Mouse (Mus musculus) heart, adult 18-20 months (tissue): ENCODE data around the gene Pcp2. TPM values are rescaled to one million over a fixed set of nuclear protein-coding genes. Genes with fewer than 3 reads are reported as not detected.
"Not testable (repeated sequence)": the region's sequence is repeated elsewhere in the genome, so short reads cannot be mapped to it uniquely, and the experiment has no call there.

ENCODE experiments used
- DNase-seq, 2 experiments: peaks; one replicate each; pipeline ENCODE4 v3.0.0; 2021 to 2022; ENCODE audit warnings: mixed read lengths in 1 of 2
- total RNA-seq, 2 experiments: library from RNA; stranded (reverse); gene quantifications; 2 replicates each; pipeline ENCODE4 v1.2.3; 2021

Pcp2 gene
- total RNA-seq, 2 experiments from 2014 or later = not detected

GRCm38 (mm10) chr8:3621199-3621970 is 4.0 kb downstream of the Pcp2 start, which contains the start of the genes Xab2 and Pet100:
Gene Xab2 (minus strand): TSS chr8:3621316.
Gene Pet100 (plus strand): TSS chr8:3621548.
- DNase-seq = peak; percentile 99

GRCm38 (mm10) chr8:3609816-3610150 is 15.6 kb downstream of the Pcp2 start:
- no peak for DNase-seq

DNA sequence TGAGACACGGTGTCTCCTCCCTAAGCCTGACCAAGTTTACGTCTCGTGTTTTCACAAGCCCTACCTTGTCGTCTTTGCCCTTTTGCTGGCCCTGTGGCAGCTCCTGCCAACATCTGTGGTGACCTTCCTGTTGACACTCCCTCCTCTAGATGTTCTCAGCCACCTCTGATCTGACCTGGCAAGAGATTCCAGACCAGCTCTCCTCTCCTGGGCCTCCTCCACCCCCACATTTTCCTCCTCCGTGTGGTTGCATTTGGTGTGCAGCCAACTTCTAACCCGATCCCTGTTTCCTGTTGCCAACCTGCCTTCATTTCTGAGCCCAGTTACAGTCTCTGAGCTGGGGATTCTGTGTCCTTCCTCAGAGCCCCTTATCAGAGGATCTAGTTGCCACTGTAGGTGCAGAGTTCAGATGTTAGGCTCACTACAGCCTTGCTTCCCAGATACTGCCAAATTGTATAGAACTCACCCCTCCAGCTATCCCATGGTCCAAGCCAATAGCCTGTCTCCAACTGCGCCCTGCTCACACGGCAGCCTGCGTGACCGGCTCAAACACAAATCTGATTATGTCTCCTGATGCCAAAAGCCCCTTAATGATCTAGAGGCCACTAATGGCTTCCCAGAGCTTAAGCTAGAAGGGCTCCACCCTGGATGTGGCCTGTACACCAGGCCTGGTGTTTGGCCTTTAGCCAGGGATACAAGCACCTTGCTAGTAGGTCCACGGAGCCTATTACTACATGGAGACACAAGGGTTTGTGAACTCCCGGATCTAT is 16.1 kb downstream of the Pcp2 start:
- peak in 1 of 2 experiments; percentile 31 for DNase-seq

GRCm38 (mm10) chr8:3607822-3608221 is 17.5 kb downstream of the Pcp2 start:
- no peak for DNase-seq

DNA sequence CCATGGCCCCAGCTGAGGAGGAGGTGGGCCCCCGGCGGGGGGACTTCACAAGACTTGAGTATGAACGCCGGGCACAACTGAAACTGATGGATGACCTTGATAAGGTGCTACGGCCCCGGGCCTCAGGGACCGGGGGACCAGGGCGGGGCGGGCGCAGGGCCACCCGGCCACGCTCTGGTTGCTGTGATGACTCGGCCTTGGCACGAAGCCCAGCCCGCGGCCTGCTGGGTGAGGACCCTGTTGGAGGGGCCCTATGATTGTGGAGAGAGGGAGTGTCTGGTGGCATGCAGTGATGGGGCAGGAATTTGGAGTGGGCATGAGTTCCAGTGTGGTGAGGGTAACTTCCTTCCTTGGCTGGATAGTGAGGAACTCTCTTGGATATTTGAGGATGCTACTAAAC is 18.8 kb downstream of the Pcp2 start:
- DNase-seq = no peak

- no peak for DNase-seq
These were observed 21.9 kb downstream of the Pcp2 start for GRCm38 (mm10) chr8:3603439-3603838.

- peak; percentile 80 to 87 for DNase-seq
These were observed 24.9 kb downstream of the Pcp2 start for GRCm38 (mm10) chr8:3600401-3600800.

DNA sequence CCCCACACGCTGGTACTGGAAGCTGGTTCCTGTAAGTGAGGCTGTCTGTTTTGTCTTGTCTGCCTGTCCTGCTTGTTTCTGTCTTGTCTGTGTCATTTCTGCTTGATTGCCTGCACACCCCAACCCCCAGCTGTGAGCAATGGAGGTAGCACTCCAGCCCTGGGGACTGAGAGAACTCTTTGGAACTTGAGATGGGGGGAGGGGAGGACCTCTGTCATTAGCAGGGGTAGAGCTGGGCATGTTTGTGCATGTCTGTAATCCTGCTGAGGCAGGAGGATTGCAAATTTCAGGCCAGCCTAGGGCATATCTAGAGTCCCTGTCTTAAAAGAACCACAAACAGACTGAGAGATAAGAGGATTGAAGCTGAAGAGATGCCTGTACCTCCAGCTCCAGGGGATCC is 26.1 kb downstream of the Pcp2 start:
- no peak for DNase-seq

GRCm38 (mm10) chr8:3598054-3598453 is 27.3 kb downstream of the Pcp2 start:
- DNase-seq = no peak

DNA sequence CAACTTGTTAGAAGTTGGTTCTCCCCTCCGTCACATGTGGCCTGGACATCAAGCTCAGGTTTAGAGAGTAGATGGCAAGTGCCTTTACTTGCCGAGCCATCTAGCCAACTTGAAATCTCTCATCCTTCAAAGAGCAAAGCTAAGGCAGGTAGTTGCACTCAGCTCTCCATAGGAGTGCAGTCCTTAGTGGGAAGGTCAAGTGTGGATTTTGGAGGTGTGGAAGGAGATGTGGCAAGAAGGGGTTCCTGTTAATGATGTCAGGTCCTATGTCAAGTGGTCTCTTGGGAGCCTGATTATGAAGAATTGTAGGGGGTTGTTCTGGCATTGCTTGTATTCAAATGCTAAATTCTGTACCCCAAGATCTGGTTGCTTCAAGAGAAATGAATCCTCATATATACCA is 30.9 kb downstream of the Pcp2 start:
- no peak for DNase-seq

DNA sequence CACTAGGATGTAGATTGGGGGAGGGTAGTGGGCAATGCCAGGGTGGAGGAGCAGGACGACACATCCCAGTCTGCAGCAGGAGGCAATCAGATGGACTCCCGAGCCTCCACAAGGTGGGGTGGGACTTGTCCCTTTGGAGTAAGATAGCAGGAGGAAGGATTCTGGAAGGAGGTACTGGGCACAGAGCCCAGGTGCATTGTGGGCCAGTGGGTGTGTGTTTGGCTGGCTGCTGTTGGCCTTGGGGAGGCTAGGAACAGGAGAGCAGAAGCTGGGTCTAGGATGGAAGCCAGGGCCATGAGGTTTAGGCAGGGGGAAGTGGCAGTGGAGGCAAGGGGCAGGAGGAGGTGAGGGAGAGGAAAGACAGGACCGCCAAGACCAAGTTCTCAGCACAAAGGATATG is 31.9 kb downstream of the Pcp2 start:
- DNase-seq = peak in 1 of 2 experiments; percentile 27

DNA sequence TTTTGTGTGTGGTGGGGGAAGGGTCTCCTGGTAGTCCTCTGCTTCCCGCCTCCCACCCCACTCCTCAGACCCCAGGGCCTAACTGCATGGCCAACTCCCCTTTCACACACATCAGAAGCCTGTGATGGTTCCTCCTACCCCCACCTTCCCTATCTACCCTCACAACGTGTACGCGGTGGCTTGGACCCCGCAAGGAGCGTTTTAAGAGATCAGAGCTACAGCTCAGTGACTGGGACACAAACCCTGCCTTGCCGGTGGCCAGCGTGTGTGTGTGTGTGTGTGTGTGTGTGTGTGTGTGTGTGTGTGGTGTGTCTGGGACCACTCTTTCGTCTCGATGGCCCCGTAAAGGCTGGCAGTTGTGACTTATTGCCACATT is 37.1 kb downstream of the Pcp2 start:
- DNase-seq = no peak

DNA sequence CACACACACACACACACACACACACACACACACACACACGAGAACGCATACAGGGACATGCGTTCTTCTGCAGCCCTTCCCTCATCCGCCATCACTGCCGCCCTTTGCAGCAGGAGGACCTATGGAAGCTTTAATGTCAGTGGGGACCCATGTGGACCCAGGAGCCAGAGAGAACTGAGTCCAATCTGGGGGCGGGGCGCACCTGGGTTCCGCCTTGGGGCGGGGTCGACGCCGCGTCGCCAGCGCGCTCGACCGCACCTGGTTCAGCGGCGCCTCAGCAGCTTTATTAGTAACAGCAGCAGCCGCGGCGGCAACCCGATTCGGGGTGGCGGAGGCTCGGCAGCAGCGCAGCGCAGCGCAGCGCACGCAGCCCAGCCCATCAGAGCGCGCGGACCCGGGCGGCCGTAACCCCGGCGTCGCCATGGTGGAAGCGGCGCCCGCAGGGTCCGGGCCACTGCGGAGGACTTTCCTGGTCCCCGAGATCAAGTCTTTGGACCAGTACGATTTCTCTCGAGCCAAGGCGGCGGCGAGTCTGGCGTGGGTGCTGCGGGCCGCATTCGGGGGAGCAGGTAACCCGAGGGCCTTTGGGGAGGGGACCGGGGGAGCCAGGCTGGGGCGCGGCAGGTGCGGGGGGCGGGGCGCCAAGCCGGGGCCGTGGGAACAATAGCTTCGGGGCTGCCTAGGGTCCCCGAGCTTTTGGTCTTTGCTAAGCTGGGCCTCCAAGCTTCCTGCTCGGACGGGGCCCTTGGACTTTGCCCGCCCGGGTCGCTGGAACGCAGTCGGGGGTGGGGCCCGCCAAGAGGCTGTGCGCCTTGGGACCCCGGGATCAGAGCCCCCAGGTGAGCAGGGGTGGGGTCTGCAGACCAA is 37.7 kb downstream of the Pcp2 start:
- DNase-seq = no peak

- DNase-seq = no peak
These were observed 38.4 kb downstream of the Pcp2 start, which contains the start of gene Camsap3 for GRCm38 (mm10) chr8:3586993-3587390. Gene Camsap3 (plus strand): TSS chr8:3587293.

DNA sequence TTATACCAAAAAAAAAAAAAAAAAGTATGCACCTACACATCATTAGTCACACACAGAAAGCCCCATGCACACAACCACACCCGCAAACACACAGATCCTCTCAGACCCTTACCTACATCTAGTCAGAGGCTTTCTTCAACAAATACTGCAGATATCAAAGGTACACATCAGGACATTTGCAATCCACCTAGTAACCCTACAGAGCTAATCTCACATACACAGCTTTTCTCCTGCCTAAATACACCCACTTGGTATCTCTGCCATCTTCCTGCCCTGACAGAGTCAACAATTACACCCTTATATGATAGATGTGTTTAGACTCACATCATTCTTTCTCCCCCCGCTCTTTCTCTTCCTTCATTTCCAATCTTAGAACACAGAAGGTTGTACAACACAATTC is 38.9 kb downstream of the Pcp2 start:
- DNase-seq = no peak

DNA sequence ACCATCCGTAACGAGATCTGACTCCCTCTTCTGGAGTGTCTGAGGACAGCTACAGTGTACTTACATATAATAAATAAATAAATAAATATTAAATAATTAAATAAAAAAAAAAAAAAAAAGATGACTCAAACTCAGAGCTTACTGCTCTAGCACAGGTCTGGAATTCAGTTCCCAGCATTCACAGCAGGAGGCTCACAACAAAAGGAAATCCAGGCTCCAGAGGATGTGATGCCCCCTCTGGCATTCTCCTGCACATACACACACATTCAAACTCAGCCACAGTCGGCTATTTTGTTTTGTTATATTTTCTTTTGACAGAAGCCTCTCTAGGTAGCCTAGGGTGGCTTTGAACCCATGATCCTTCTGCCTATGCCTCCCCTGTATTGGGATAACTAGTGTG is 43.4 kb downstream of the Pcp2 start:
- DNase-seq = not testable (repeated sequence)

- DNase-seq = no peak
These were observed 45.7 kb downstream of the Pcp2 start for GRCm38 (mm10) chr8:3579390-3580364.

GRCm38 (mm10) chr8:3576211-3576960 is 49.0 kb downstream of the Pcp2 start:
- DNase-seq = no peak

DNA sequence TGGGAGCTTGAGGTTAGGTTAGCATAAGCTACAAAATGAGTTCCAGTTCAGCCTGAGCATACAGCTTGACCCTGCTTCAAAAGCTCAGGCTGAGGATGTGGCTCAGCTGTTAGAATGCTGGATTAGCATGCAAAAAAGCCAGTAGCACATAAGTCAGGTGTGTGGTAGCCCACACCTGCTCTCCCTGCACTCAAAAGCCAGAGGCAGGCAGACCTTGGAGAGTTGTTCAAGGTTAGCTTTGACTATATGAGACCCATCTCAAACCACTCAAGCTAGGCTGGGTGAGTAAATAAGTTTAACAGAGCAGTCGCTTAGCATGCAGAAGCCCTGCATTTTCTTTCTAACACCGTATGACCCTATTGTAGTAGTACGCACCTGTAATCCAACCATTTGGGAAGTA is 50.8 kb downstream of the Pcp2 start:
- no peak for DNase-seq
